Mouse (Mus musculus) spleen, postnatal 14 days (tissue): Measurements from ENCODE around the gene Fat3.

Experiments used
- DNase-seq, 2 experiments: peaks; one replicate each; pipeline ENCODE4 v3.0.0; 2021 to 2022; ENCODE audit warnings: low spot score in 2 of 2

The Fat3 gene

GRCm38 (mm10) chr9:16501186-16501711, at the start of gene Fat3:
Gene Fat3 (minus strand): TSS chr9:16501285.
- no peak for DNase-seq

DNA sequence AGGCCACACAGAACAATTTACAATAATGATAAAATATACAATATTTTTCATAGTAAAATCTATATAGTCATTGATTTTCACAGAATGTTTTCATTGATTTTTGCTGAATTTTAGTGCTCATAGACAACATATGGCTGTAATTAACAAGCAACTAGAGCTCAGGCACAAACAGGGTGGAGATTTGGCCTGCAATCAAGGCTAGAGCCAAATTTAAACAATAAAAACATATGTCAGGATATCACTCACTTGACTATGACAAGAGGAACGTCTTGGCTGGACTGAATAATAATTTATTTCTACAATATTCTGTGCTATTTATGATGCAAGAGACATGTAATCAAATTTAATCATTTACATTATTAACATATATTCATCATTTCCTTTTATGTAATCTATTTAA, 31.8 kb upstream of the Fat3 start:
- DNase-seq, result no peak

GRCm38 (mm10) chr9:16517543-16517942, 16.5 kb upstream of the Fat3 start:
- no peak for DNase-seq

DNA sequence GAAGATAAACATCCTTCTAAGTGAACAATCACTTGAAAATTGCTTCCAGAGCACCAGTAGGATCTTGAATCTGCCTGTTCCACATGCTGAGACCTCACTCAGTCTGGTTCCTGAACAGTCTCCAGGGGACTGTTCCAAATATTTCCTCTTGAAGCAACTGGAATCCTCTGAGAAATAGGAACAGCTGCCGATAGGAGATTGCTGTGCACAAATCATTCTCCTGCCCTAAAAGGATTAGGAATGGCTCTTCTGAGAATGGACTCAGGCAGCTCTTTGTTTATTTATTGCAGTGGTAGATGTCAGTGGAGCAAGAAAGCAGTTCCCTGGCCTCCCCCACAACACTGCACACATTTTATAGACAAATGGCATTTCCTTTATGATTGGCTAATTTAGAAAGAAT, 10.9 kb upstream of the Fat3 start:
- DNase-seq, result no peak

DNA sequence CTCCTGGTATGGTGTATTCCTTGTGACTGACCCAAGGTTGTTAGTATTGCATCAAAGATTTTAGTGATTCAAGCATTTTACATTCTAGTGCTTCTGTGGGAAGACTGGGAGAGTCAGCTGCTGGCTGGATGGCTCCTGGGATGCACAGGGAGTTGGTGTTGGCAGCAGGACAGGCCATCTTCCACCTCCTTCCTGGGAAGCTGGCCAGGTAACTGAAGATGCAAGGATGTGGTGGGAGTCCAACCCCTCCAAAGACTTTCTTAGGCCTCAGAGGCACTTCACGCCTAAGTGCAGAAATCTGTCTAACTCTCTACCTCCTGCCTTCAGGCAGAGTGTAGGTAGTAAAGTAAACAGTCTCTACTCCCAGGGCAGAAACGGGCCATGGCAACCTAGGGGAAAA, 2.7 kb upstream of the Fat3 start:
- no peak for DNase-seq

GRCm38 (mm10) chr9:16502673-16503343, 1.7 kb upstream of the Fat3 start:
- no peak for DNase-seq

GRCm38 (mm10) chr9:16501990-16502672, 1.0 kb upstream of the Fat3 start:
- DNase-seq, result no peak

DNA sequence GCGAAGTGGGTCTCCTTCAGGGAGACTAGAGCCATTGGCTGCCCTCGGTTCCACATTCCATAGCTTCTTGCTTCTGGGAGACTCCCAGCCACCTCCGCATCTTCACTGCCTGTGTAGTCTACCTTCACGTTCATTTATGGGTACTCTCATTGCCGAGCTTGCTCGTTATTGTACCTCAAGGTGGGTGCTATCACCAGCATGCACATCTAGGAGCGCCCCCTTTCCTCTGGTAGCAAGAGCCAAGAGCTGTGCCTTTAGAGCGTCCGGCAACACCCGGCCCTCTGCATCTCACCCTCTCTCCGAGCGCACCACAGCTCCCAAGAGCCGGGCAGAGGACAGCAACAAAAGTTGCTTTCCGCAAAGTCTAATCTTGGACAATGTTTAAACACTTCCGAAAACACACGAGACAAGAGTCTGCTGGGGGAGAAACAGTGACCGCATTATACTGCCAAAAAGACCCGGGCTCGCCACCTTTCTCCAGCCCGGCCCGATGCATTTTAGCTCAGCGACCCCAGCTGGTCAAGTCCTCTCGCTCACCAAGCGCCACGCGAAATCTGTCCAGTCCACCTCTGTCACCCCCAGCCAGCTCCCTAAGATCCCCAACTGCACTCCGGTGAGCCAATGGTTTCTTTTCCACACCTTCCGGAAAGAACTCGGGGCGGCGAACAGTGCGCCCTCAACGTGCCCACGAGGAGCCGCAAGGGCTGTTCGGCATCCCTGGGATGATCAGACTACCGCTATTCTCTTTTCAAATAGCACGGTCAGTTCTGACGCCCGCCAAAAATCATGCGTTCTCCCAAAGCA, 501 bp downstream of the Fat3 start:
- no peak for DNase-seq

DNA sequence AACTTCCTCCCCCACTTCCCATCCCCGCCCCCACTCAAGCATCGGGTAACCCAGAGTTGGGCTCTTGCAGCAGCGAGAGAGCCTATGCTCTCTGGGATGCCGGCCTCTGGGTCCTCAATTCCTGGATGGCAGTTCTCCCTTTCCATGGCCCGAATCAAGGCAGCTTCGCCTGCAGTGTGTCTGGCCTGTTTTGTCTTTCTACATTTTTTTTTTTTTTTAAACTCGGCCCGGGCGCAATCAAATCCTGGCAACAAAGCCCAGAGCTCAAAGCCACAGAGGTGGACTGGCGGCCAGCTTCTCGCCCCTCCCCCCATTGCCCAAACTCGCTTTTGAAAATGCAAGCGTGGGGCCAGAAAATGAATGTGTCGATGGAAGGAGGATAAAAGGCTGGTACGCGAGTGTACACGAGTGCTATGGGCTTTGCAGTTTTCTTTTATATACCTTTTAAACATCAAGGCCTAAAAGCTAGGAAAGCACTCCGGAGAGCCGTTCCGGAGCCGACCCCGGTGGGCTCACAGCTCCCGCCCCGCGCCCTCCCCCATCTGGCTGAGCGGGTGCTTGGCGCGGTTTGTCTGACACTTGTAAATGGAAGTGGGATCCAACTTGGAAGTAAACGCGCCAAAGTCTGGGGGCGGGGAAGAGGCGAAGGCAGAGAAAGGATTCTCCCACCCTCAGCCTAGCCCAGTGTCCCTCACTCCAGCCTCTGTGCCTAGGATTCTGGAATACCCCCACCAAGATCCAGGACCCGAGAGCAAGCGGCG, 1.3 kb downstream of the Fat3 start:
- no peak for DNase-seq

GRCm38 (mm10) chr9:16498876-16499275, 2.2 kb downstream of the Fat3 start:
- DNase-seq, result no peak

DNA sequence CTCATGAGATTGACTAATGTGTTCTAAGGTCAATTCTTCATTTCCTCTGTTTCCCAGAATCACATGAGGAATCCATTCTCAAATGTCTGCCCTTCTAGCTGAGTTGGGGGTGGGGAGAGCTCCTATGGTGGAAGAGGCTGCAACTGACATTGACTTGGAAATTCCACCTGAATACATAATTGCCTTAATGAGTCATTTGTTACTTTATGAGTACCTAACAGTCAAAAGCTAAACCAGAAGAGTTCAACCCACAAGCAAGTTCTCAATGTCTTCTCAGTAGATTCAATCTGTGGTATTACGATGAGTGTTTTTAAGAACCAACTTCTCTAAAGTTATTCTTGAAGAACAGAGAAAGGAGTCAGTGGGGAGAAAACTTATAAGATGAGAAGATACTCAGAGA, 3.7 kb downstream of the Fat3 start:
- no peak for DNase-seq

DNA sequence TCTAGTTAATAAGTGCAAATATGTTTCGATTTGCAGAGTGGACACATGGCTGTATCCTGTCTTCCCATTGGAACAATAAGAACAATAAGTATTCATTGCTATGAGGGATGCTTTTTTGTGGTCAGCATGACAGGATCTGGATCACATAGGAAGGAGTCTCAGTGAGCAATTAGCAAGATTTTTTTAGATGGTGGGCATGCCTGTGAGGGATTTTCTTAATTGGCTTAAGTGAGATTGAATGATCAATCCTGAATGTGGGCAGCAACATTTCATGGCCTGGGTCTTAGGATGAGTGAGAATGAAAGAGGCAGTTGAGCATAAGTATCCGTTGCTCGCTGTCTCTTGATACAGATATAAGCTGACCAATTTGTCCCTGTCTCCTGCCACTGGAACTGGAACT, 4.8 kb downstream of the Fat3 start:
- no peak for DNase-seq

DNA sequence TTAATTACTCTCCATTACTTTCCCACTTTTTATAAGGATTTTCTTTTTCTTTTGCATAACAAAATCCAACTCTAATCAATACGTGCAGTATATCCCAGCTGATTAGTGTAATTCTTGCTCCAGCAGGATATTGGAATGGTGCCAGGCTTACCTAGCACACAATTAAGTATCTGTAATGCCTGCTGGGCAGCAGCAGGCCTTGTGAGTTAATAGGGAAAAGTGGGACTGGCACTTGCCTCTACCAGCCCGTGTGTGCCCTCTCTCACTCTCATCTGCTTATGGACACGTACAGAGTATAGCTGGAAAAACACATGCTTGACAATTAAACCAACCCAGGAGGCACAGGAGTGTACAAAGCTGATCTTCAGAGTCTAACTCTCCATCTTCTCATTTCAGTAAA, 11.4 kb downstream of the Fat3 start:
- no peak for DNase-seq

- DNase-seq, result no peak
Measured at GRCm38 (mm10) chr9:16487565-16487964, 13.5 kb downstream of the Fat3 start.

- no peak for DNase-seq
Measured at GRCm38 (mm10) chr9:16486229-16486628, 14.9 kb downstream of the Fat3 start.

DNA sequence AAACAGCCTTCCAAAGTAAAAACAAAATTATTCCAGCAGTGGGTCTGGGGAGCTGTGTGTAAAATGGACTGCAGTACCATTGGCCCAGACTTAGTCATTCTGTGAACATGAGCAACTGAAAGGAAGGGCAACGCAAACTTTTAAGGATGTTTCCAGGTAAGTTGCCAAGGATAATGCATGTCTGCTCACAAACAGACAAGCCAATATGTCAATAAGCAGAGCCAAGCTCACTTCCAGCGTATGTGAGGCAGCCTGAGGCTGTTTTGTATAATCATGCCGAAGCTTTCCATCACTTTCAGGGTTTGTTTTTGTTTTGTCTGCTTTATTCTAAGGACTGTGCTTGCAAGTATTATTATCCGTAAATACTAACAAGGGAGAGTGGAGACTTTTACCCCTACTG, 15.9 kb downstream of the Fat3 start:
- DNase-seq, result no peak

GRCm38 (mm10) chr9:16484765-16485164, 16.3 kb downstream of the Fat3 start:
- DNase-seq, result no peak

GRCm38 (mm10) chr9:16461491-16461890, 39.6 kb downstream of the Fat3 start:
- no peak for DNase-seq

- DNase-seq, result no peak
Measured at GRCm38 (mm10) chr9:16460591-16460990, 40.5 kb downstream of the Fat3 start.

DNA sequence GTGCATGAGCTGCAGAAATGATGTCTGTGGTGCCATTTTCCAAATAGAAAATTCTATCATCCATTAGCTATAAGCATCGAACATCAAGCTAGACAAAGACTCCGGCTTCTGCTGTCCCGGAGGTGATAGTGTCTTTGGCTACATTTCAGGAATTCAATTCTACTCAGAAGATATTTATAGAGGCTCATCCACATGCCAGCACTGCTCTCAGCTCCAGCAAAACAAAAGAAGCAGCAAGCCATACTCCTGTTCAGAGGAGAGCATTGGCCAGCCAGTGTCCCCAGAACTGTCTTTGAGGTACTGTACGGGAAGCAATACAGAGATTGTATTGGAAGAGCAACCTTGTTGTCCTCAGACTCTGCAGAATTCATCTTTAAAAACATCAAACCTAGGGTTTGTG, 59.2 kb downstream of the Fat3 start:
- no peak for DNase-seq

GRCm38 (mm10) chr9:16440638-16441037, 60.4 kb downstream of the Fat3 start:
- DNase-seq, result no peak

DNA sequence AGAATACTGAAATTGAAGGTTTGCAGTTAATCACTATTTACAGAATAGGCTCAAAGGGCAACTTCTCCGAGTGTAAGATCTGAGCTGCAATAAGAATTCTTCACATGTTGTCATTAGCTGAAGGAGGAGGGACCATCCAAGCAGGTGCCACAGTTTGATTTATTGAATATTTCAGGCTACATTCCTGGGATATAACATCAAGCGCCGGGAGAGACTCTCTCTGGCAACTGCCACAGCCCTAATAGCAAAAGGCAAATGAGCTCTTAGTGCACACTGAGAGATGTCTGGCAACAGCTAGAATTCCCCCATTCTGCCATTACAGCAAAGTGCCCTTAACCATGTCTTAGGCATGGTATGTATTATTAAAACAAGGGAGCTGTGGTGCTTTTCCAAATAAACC, 61.1 kb downstream of the Fat3 start:
- no peak for DNase-seq
